Mouse (Mus musculus) embryonic fibroblast, embryonic 13.5 days (primary cell): ENCODE data around the gene Gm43738. TPM values are rescaled to one million over a fixed set of nuclear protein-coding genes. Genes with fewer than 3 reads are reported as not detected.

Source experiments
- H3K27ac ChIP-seq: 2 replicates; pipeline ENCODE4 v1.5.1; 2012; ENCODE audit warnings: low read length, control low read depth, inconsistent platforms; ENCODE audit not compliant: insufficient read depth
- H3K4me1 ChIP-seq: 2 replicates; pipeline ENCODE4 v1.6.1; 2011; ENCODE audit warnings: low read length; ENCODE audit not compliant: control insufficient read depth, insufficient read depth
- H3K4me3 ChIP-seq: 2 replicates; pipeline ENCODE4 v1.5.1; 2011; ENCODE audit warnings: mild to moderate bottlenecking, control low read depth, low read length; ENCODE audit not compliant: insufficient read depth
- CTCF ChIP-seq: IDR thresholded peaks from 2 replicates; pipeline ENCODE4 v1.5.1; 2011; ENCODE audit warnings: mild to moderate bottlenecking, control low read depth, low read length, moderate library complexity, borderline replicate concordance; ENCODE audit not compliant: insufficient read depth
- POLR2A ChIP-seq: IDR thresholded peaks from 2 replicates; pipeline ENCODE4 v1.6.1; 2011; ENCODE audit warnings: low read depth, mild to moderate bottlenecking, control low read depth, low read length, moderate library complexity
- polyA plus RNA-seq: library from polyadenylated mRNA; stranded (reverse); fragments of >200 nt; gene quantifications from 2 replicates; pipeline ENCODE4 v1.2.4, GENCODE M21; 2011; ENCODE audit warnings: low read depth; ENCODE audit not compliant: missing spikeins, insufficient read length

Gm43738 gene
- polyA plus RNA-seq, result not detected in 2 replicates

- Histone ChIP-seq H3K4me1 (0 out of 2 replicates have a peak, but pooled peaks cover 4% of the 10 kb centered on the region), H3K4me3 (peak within 1 kb of the TSS; percentile 88), H3K27ac (peak within 1 kb of the TSS; percentile 16)
- TF ChIP-seq POLR2A (no peak), CTCF (no peak)
Measured at GRCm38 (mm10) chr3:89100811-89101210, at the start of gene Gm43738. Gm43738 (minus strand) TSS chr3:89101099.

GRCm38 (mm10) chr3:89148567-89148966 lies 47.7 kb upstream of the Gm43738 start:
- H3K27ac ChIP-seq, result no peak overlapping the region
- no peak for TF ChIP-seq POLR2A
- no peak for TF ChIP-seq CTCF
- H3K4me1 ChIP-seq, result no peaks in the 10 kb centered on the region
- H3K4me3 ChIP-seq, result no peak overlapping the region

GRCm38 (mm10) chr3:89147979-89148311 lies 47.0 kb upstream of the Gm43738 start:
- no peak overlapping the region for H3K27ac ChIP-seq
- no peaks in the 10 kb centered on the region for H3K4me1 ChIP-seq
- no peak overlapping the region for H3K4me3 ChIP-seq
- TF ChIP-seq POLR2A (no peak), CTCF (no peak)

- Histone ChIP-seq H3K4me1 (no peaks in the 10 kb centered on the region), H3K27ac (no peak overlapping the region), H3K4me3 (no peak overlapping the region)
- TF ChIP-seq POLR2A, result no peak
- no peak for TF ChIP-seq CTCF
Measured at GRCm38 (mm10) chr3:89147101-89147978, 46.4 kb upstream of the Gm43738 start.

GRCm38 (mm10) chr3:89145566-89145965 lies 44.7 kb upstream of the Gm43738 start:
- no peak overlapping the region for H3K4me3 ChIP-seq
- TF ChIP-seq POLR2A (no peak), CTCF (no peak)
- H3K27ac ChIP-seq, result no peak overlapping the region
- H3K4me1 ChIP-seq, result no peaks in the 10 kb centered on the region

GRCm38 (mm10) chr3:89144821-89145220 lies 43.9 kb upstream of the Gm43738 start:
- Histone ChIP-seq H3K4me3 (no peak overlapping the region), H3K27ac (no peak overlapping the region), H3K4me1 (no peaks in the 10 kb centered on the region)
- no peak for TF ChIP-seq POLR2A
- TF ChIP-seq CTCF, result no peak

GRCm38 (mm10) chr3:89136365-89136764 lies 35.5 kb upstream of the Gm43738 start:
- Histone ChIP-seq H3K27ac (no peak overlapping the region), H3K4me3 (no peak overlapping the region), H3K4me1 (no peaks in the 10 kb centered on the region)
- TF ChIP-seq CTCF (no peak), POLR2A (no peak)

GRCm38 (mm10) chr3:89135958-89136357 lies 35.1 kb upstream of the Gm43738 start, which contains the start of gene Pklr:
Pklr (plus strand) TSS chr3:89136142.
- H3K27ac ChIP-seq, result no peak within 1 kb of the TSS
- H3K4me1 ChIP-seq, result no peaks in the 10 kb centered on the region
- no peak for TF ChIP-seq CTCF
- no peak for TF ChIP-seq POLR2A
- no peak within 1 kb of the TSS for H3K4me3 ChIP-seq

- Histone ChIP-seq H3K27ac (no peak overlapping the region), H3K4me1 (no peaks in the 10 kb centered on the region), H3K4me3 (no peak overlapping the region)
- TF ChIP-seq CTCF, result no peak
- TF ChIP-seq POLR2A, result no peak
Measured at GRCm38 (mm10) chr3:89133752-89134151, 32.9 kb upstream of the Gm43738 start.

GRCm38 (mm10) chr3:89133063-89133450 lies 32.2 kb upstream of the Gm43738 start:
- H3K27ac ChIP-seq, result no peak overlapping the region
- H3K4me3 ChIP-seq, result no peak overlapping the region
- H3K4me1 ChIP-seq, result no peaks in the 10 kb centered on the region
- no peak for TF ChIP-seq CTCF
- no peak for TF ChIP-seq POLR2A
